Mouse (Mus musculus) heart, postnatal 0 days (tissue): Measurements from ENCODE around the gene Togaram2.

Source experiments
- CTCF ChIP-seq: IDR thresholded peaks from 2 replicates; pipeline ENCODE4 v1.5.1; 2016; ENCODE audit warnings: antibody characterized with exemption, control low read depth, low read depth
- EP300 ChIP-seq: IDR thresholded peaks from 2 replicates; pipeline ENCODE4 v1.6.1; 2016; ENCODE audit warnings: antibody characterized with exemption, low read depth

GRCm38 (mm10) chr17:71673092-71673491 is at the start of gene Togaram2:
- TF ChIP-seq CTCF (no peak), EP300 (no peak)
